Mouse (Mus musculus) forebrain, embryonic 16.5 days (tissue): ENCODE data around the gene Keg1. TPM values are rescaled to one million over a fixed set of nuclear protein-coding genes. Genes with fewer than 3 reads are reported as not detected.
A peak's percentile ranks its signal among the peaks of the same experiment; 100 is the strongest.

Source experiments
- ATAC-seq: fragments of 200-750 bp; cut with Nextera tagmentation; 2 replicates; pipeline ENCODE4 v1.8.0; 2017; ENCODE audit warnings: mild to moderate bottlenecking, moderate library complexity
- H3K27ac ChIP-seq: fragments of 300-500 bp; sonication (generic); 2 replicates; pipeline ENCODE4 v1.5.1; 2014; ENCODE audit warnings: low read length, control low read depth
- H3K27me3 ChIP-seq: fragments of 300-500 bp; sonication (generic); replicated peaks from 2 replicates; pipeline ENCODE4 v1.6.1; 2014; ENCODE audit warnings: low read length; ENCODE audit not compliant: control insufficient read depth, insufficient read depth
- H3K36me3 ChIP-seq: fragments of 300-500 bp; sonication (generic); 2 replicates; pipeline ENCODE4 v1.6.1; 2014; ENCODE audit not compliant: control insufficient read depth, insufficient read depth
- H3K4me1 ChIP-seq: fragments of 300-500 bp; sonication (generic); replicated peaks from 2 replicates; pipeline ENCODE4 v1.6.1; 2014; ENCODE audit warnings: low read length; ENCODE audit not compliant: control insufficient read depth, insufficient read depth
- H3K4me2 ChIP-seq: fragments of 300-500 bp; sonication (generic); 2 replicates; pipeline ENCODE4 v1.6.1; 2014; ENCODE audit warnings: mild to moderate bottlenecking, low read length, control low read depth
- H3K4me3 ChIP-seq: fragments of 300-500 bp; sonication (generic); replicated peaks from 2 replicates; pipeline ENCODE4 v1.5.1; 2014; ENCODE audit warnings: mild to moderate bottlenecking, low read length, control low read depth
- H3K9ac ChIP-seq: fragments of 300-500 bp; sonication (generic); replicated peaks from 2 replicates; pipeline ENCODE4 v1.6.1; 2014; ENCODE audit warnings: low read depth, low read length, control low read depth
- H3K9me3 ChIP-seq: fragments of 300-500 bp; sonication (generic); 2 replicates; pipeline ENCODE4 v1.6.1; 2016; ENCODE audit warnings: low read length; ENCODE audit not compliant: control insufficient read depth
- WGBS: fragments of 180-500 bp; shearing (Covaris S2); extraction: QIAGEN DNeasy Blood & Tissue Kit; methylation state at CpG from one replicate; pipeline ENCODE4 v1.1.7; 2014; 5-methylcytosine and 5-hydroxymethylcytosine counted together
- polyA plus RNA-seq: library from polyadenylated mRNA; unstranded; fragments of >200 nt; fragmentation: Nextera tagmentation; extraction: Ambion mirVana; gene quantifications from 2 replicates; pipeline ENCODE4 v1.2.1, GENCODE M21; 2015

Keg1 gene
- polyA plus RNA-seq, 1 experiment from 2014 or later = not detected

- H3K4me3 ChIP-seq = no peak overlapping the region
- WGBS = 83% methylated on average over 3 of the region's 3 CpGs
- H3K9ac ChIP-seq = no peak overlapping the region
- H3K27me3 ChIP-seq = no peaks in the 10 kb centered on the region
- no peak for ATAC-seq
- no peaks in the 10 kb centered on the region for H3K9me3 ChIP-seq
- H3K4me2 ChIP-seq = no peak overlapping the region
- H3K4me1 ChIP-seq = 0 out of 2 replicates have a peak, but pooled peaks cover 6% of the 10 kb centered on the region
- H3K27ac ChIP-seq = no peak overlapping the region
- H3K36me3 ChIP-seq = no peaks in the 10 kb centered on the region
Measured at GRCm38 (mm10) chr19:12756286-12756685, 60.7 kb downstream of the Keg1 start.

- Histone ChIP-seq H3K4me3 (no peak overlapping the region), H3K9ac (no peak overlapping the region), H3K36me3 (peaks cover 4% of the 10 kb centered on the region), H3K4me2 (no peak overlapping the region), H3K27ac (no peak overlapping the region), H3K9me3 (no peaks in the 10 kb centered on the region), H3K27me3 (no peaks in the 10 kb centered on the region), H3K4me1 (0 out of 2 replicates have a peak, but pooled peaks cover 6% of the 10 kb centered on the region)
- WGBS = 98% methylated on average over 1 of the region's 1 CpGs
- ATAC-seq = no peak
Measured at GRCm38 (mm10) chr19:12758936-12759478, 63.4 kb downstream of the Keg1 start.

GRCm38 (mm10) chr19:12759656-12760055, 64.1 kb downstream of the Keg1 start:
- Histone ChIP-seq H3K4me3 (no peak overlapping the region), H3K4me2 (no peak overlapping the region), H3K9ac (no peak overlapping the region), H3K9me3 (no peaks in the 10 kb centered on the region), H3K27me3 (no peaks in the 10 kb centered on the region), H3K27ac (no peak overlapping the region), H3K36me3 (peaks cover 7% of the 10 kb centered on the region), H3K4me1 (0 out of 2 replicates have a peak, but pooled peaks cover 6% of the 10 kb centered on the region)
- ATAC-seq = peak; percentile 80
- 29% methylated on average over 2 of the region's 2 CpGs for WGBS

- Histone ChIP-seq H3K36me3 (peaks cover 15% of the 10 kb centered on the region), H3K4me2 (no peak overlapping the region), H3K4me1 (0 out of 2 replicates have a peak, but pooled peaks cover 6% of the 10 kb centered on the region), H3K27me3 (no peaks in the 10 kb centered on the region), H3K27ac (no peak overlapping the region), H3K9ac (no peak overlapping the region), H3K9me3 (no peaks in the 10 kb centered on the region), H3K4me3 (no peak overlapping the region)
- 69% methylated on average over 2 of the region's 2 CpGs for WGBS
- ATAC-seq = no peak
Measured at GRCm38 (mm10) chr19:12762212-12763130, 66.9 kb downstream of the Keg1 start.

- Histone ChIP-seq H3K36me3 (peaks cover 21% of the 10 kb centered on the region), H3K4me2 (no peak within 1 kb of the TSS), H3K4me1 (no peaks in the 10 kb centered on the region), H3K9me3 (no peaks in the 10 kb centered on the region), H3K27ac (no peak within 1 kb of the TSS), H3K9ac (no peak within 1 kb of the TSS), H3K27me3 (no peaks in the 10 kb centered on the region), H3K4me3 (no peak within 1 kb of the TSS)
- 54% methylated on average over 7 of the region's 7 CpGs for WGBS
- no peak for ATAC-seq
Measured at GRCm38 (mm10) chr19:12765308-12765707, 69.7 kb downstream of the Keg1 start, which contains the start of gene Cntf. Cntf (minus strand) TSS chr19:12765632.

Other genes with a start within 250 kb of the Keg1 start
- gene Mpeg1, start 235.0 kb upstream of the Keg1 start, polyA plus RNA-seq = 0.39 and 0.47 TPM in 2 replicates
- 20.3 and 21.3 TPM in 2 replicates for gene Dtx4, start 194.3 kb upstream of the Keg1 start, polyA plus RNA-seq
- gene Fam111a, start 150.0 kb upstream of the Keg1 start, polyA plus RNA-seq = 7.7 and 9.8 TPM in 2 replicates
- 0.21 TPM in 1 of 2 replicates, not detected in the other for gene Gm4952, start 95.8 kb upstream of the Keg1 start, polyA plus RNA-seq
- not detected in 2 replicates for gene Glyat, start 62.5 kb upstream of the Keg1 start, polyA plus RNA-seq
- not detected in 2 replicates for gene Olfr1442, start 25.3 kb upstream of the Keg1 start, polyA plus RNA-seq
- not detected in 2 replicates for gene Olfr1443, start 17.7 kb upstream of the Keg1 start, polyA plus RNA-seq
- 1.3 and 1.5 TPM in 2 replicates for gene Cntf, start 69.8 kb downstream of the Keg1 start, polyA plus RNA-seq
- 13.1 and 13.3 TPM in 2 replicates for gene Zfp91, start 100.3 kb downstream of the Keg1 start, polyA plus RNA-seq
- gene Lpxn, start 100.4 kb downstream of the Keg1 start, polyA plus RNA-seq = 0.42 and 0.92 TPM in 2 replicates
- not detected in 2 replicates for gene Gm5244, start 150.9 kb downstream of the Keg1 start, polyA plus RNA-seq
- not detected in 2 replicates for gene Olfr1444, start 161.5 kb downstream of the Keg1 start, polyA plus RNA-seq
- gene Olfr1445, start 188.1 kb downstream of the Keg1 start, polyA plus RNA-seq = not detected in 2 replicates
- gene Olfr1446, start 197.7 kb downstream of the Keg1 start, polyA plus RNA-seq = not detected in 2 replicates
- not detected in 2 replicates for gene Olfr1447, start 208.0 kb downstream of the Keg1 start, polyA plus RNA-seq
- not detected in 2 replicates for gene Olfr1448, start 228.6 kb downstream of the Keg1 start, polyA plus RNA-seq
- gene Olfr1449, start 235.1 kb downstream of the Keg1 start, polyA plus RNA-seq = not detected in 2 replicates